In genomic region chr7:25628323-25628620, GRCm38 (mm10) we compare ENCODE assay signal across 13 mouse cellular contexts. TPM values are rescaled to one million over a fixed set of nuclear protein-coding genes. Genes with fewer than 3 reads are reported as not detected.
DNase-seq lines count a peak whose midpoint lies in the region; ATAC-seq and TF ChIP-seq lines count a peak whose summit lies in the region.
"Had no signal": no experiment of that assay in that cellular context is flagged by ENCODE, and none has a peak within 500 bp of the region (broad histone marks: within the 10 kb centered on the region; RNA-seq: fewer than 3 reads in every experiment).

No protein-coding gene starts in this region.

- no peak overlapping the region for H3K27ac ChIP-seq in heart, embryonic 12.5 days (ENCODE audit: poor library complexity, severe bottlenecking)
- H3K27ac ChIP-seq in embryonic facial prominence, embryonic 14.5 days (replicated peaks; ENCODE audit: low read depth, low read length) = no peak overlapping the region
- H3K27ac ChIP-seq in limb, embryonic 12.5 days = no peak overlapping the region
- H3K27ac ChIP-seq: midbrain, embryonic 13.5 days had no signal

- no peak for ATAC-seq in heart, embryonic 12.5 days (ENCODE audit: insufficient number of reproducible peaks, low FRiP score)
- ATAC-seq in embryonic facial prominence, embryonic 14.5 days (ENCODE audit: low read depth) = no peak
- no peak for ATAC-seq in limb, embryonic 12.5 days (ENCODE audit: insufficient number of reproducible peaks, insufficient read depth, low FRiP score, low TSS enrichment, low read depth)
- ATAC-seq: midbrain, embryonic 13.5 days had no signal

- peak overlapping the region; percentile 28 for H3ac ChIP-seq in C2C12 (ENCODE audit: control insufficient read depth, insufficient read length, low read depth)

- no peaks in the 10 kb centered on the region for H3K27me3 ChIP-seq in heart, embryonic 12.5 days (replicated peaks)
- H3K27me3 ChIP-seq in C2C12 (ENCODE audit: control insufficient read depth, insufficient read depth, insufficient read length) = no peaks in the 10 kb centered on the region
- H3K27me3 ChIP-seq in embryonic facial prominence, embryonic 14.5 days (replicated peaks; ENCODE audit: control insufficient read depth, insufficient read depth, low read length) = no peaks in the 10 kb centered on the region
- peaks cover 26% of the 10 kb centered on the region for H3K27me3 ChIP-seq in limb, embryonic 12.5 days

- H3K4me3 ChIP-seq in heart, embryonic 12.5 days = peak overlapping the region; percentile 47
- no peak overlapping the region for H3K4me3 ChIP-seq in C2C12 (ENCODE audit: insufficient read depth, poor library complexity, severe bottlenecking)
- H3K4me3 ChIP-seq in embryonic facial prominence, embryonic 14.5 days (ENCODE audit: low read depth, low read length) = peak overlapping the region; percentile 41; the same call in 1 of the 2 replicates
- no peak overlapping the region; the same call in 1 of the 2 replicates for H3K4me3 ChIP-seq in limb, embryonic 12.5 days (replicated peaks)

- peaks cover 50% of the 10 kb centered on the region for H3K4me1 ChIP-seq in heart, embryonic 12.5 days (replicated peaks)
- H3K4me1 ChIP-seq in embryonic facial prominence, embryonic 14.5 days (ENCODE audit: control insufficient read depth, insufficient read depth, low read length) = peaks cover 3% of the 10 kb centered on the region; the same call in 1 of the 2 replicates
- H3K4me1 ChIP-seq in limb, embryonic 12.5 days (replicated peaks) = peaks cover 19% of the 10 kb centered on the region

- H3K79me2 ChIP-seq in C2C12 (ENCODE audit: control insufficient read depth, insufficient read depth) = no peaks in the 10 kb centered on the region

- peaks cover 63% of the 10 kb centered on the region for H3K36me3 ChIP-seq in heart, embryonic 12.5 days
- H3K36me3 ChIP-seq in C2C12 (ENCODE audit: control insufficient read depth, insufficient read depth) = no peaks in the 10 kb centered on the region
- peaks cover 55% of the 10 kb centered on the region for H3K36me3 ChIP-seq in embryonic facial prominence, embryonic 14.5 days (ENCODE audit: control insufficient read depth, insufficient read depth, low read length)
- H3K36me3 ChIP-seq in limb, embryonic 12.5 days = peaks cover 68% of the 10 kb centered on the region

- no peak for TF ChIP-seq CTCF in C2C12 (IDR thresholded peaks at IDR 0.05; ENCODE audit: control insufficient read depth, insufficient read depth, insufficient read length)

- 33% methylated on average over 8 of the region's 8 CpGs for WGBS in heart, embryonic 12.5 days
- 55% methylated on average over 8 of the region's 8 CpGs for WGBS in embryonic facial prominence, embryonic 14.5 days
- WGBS in limb, embryonic 12.5 days = 62% methylated on average over 8 of the region's 8 CpGs

- H3K9ac ChIP-seq in heart, embryonic 12.5 days = peak overlapping the region; percentile 68
- peak overlapping the region; percentile 59; the same call in 1 of the 2 replicates for H3K9ac ChIP-seq in embryonic facial prominence, embryonic 14.5 days (ENCODE audit: low read depth, low read length)
- H3K9ac ChIP-seq in limb, embryonic 12.5 days (replicated peaks) = no peak overlapping the region; the same call in 1 of the 2 replicates

- H3K79me3 ChIP-seq in C2C12 (ENCODE audit: low read depth) = no peaks in the 10 kb centered on the region

- H3K4me2 ChIP-seq in heart, embryonic 12.5 days = peak overlapping the region; percentile 84
- H3K4me2 ChIP-seq in embryonic facial prominence, embryonic 14.5 days (ENCODE audit: low read depth, low read length) = peak overlapping the region; percentile 70
- peak overlapping the region; percentile 63 for H3K4me2 ChIP-seq in limb, embryonic 12.5 days

- DNase-seq in heart, adult 8-10 months (ENCODE audit: low spot score) = no peak
- DNase-seq in embryonic facial prominence, embryonic 14.5 days (ENCODE audit: low spot score) = no peak
- no peak for DNase-seq in embryo, embryonic 9.5 days (ENCODE audit: extremely low spot score)
- DNase-seq in adipocyte (ENCODE audit: low spot score) = no peak
- DNase-seq in thymus, postnatal 10 days (ENCODE audit: low spot score in 2 of 2) = no peak
- DNase-seq: adrenal gland, postnatal 10 days had no signal

- no peaks in the 10 kb centered on the region for H3K9me3 ChIP-seq in heart, embryonic 12.5 days (replicated peaks)
- no peaks in the 10 kb centered on the region for H3K9me3 ChIP-seq in embryonic facial prominence, embryonic 14.5 days (ENCODE audit: control insufficient read depth, low read length)
- H3K9me3 ChIP-seq in limb, embryonic 12.5 days = no peaks in the 10 kb centered on the region
- H3K9me3 ChIP-seq: midbrain, embryonic 13.5 days had no signal

TF ChIP-seq in C2C12, 6 proteins besides CTCF, POLR2A, EP300 and RAD21:
- TF ChIP-seq MYOD1 (IDR thresholded peaks at IDR 0.05; ENCODE audit: control insufficient read depth, insufficient read length, low read depth) = no peak
- no peak for TF ChIP-seq MYOG (IDR thresholded peaks at IDR 0.05; ENCODE audit: control insufficient read depth, extremely low read depth, insufficient read length)
- no peak for TF ChIP-seq CEBPB (IDR thresholded peaks at IDR 0.05; ENCODE audit: low read depth)
- no peak for TF ChIP-seq MAX (IDR thresholded peaks at IDR 0.05)
- no peak for TF ChIP-seq FOSL1 (IDR thresholded peaks at IDR 0.05; ENCODE audit: insufficient read depth, low read length, poor library complexity, severe bottlenecking)
- no peak for TF ChIP-seq USF1 (IDR thresholded peaks at IDR 0.05; ENCODE audit: low read depth)

RNA-seq across cellular contexts. Expression of gene B3gnt8, which starts 1.8 kb away (rescaled TPM):
- polyA plus RNA-seq in heart, embryonic 12.5 days (2016; fragmentation: Nextera tagmentation; extraction: Ambion mirVana) = 6.2 and 7.1 TPM in 2 replicates
- 1 to 10 TPM; 1.9 to 2.5 (median 2.4) TPM for total RNA-seq in heart, adult 8-10 months (2022)
- 0.96 TPM for polyA plus RNA-seq in C2C12 (2012; fragmentation: generic; extraction: Trizol)
- 5.6 and 5.8 TPM in 2 replicates for polyA plus RNA-seq in embryonic facial prominence, embryonic 14.5 days (2014; fragmentation: Nextera tagmentation; extraction: Ambion mirVana)
- polyA plus RNA-seq in limb, embryonic 12.5 days (2016; fragmentation: Nextera tagmentation; extraction: Ambion mirVana) = 2.7 and 2.8 TPM in 2 replicates

RNA-seq across cellular contexts. Expression of gene Dmac2, which starts 9.1 kb away (rescaled TPM):
- polyA plus RNA-seq in heart, embryonic 12.5 days (2016; fragmentation: Nextera tagmentation; extraction: Ambion mirVana) = 55.3 and 56.2 TPM in 2 replicates
- total RNA-seq in heart, adult 8-10 months (2022) = 10 to 100 TPM; 57.8 to 63.3 (median 59.6) TPM
- 12.2 TPM for polyA plus RNA-seq in C2C12 (2012; fragmentation: generic; extraction: Trizol)
- polyA plus RNA-seq in embryonic facial prominence, embryonic 14.5 days (2014; fragmentation: Nextera tagmentation; extraction: Ambion mirVana) = 27.9 and 30.3 TPM in 2 replicates
- polyA plus RNA-seq in limb, embryonic 12.5 days (2016; fragmentation: Nextera tagmentation; extraction: Ambion mirVana) = 34.8 and 37.8 TPM in 2 replicates

RNA-seq across cellular contexts. Expression of gene Erich4, which starts 12.6 kb away (rescaled TPM):
- not detected in 2 replicates for polyA plus RNA-seq in heart, embryonic 12.5 days (2016; fragmentation: Nextera tagmentation; extraction: Ambion mirVana)
- under 1 TPM in 1 of 4 experiments, not detected in 3; 0.32 TPM for total RNA-seq in heart, adult 8-10 months (2022)
- polyA plus RNA-seq in C2C12 (2012; fragmentation: generic; extraction: Trizol) = not detected
- polyA plus RNA-seq in embryonic facial prominence, embryonic 14.5 days (2014; fragmentation: Nextera tagmentation; extraction: Ambion mirVana) = not detected in 2 replicates
- not detected in 2 replicates for polyA plus RNA-seq in limb, embryonic 12.5 days (2016; fragmentation: Nextera tagmentation; extraction: Ambion mirVana)
- total RNA-seq: adrenal gland, postnatal 10 days; gastrocnemius, adult 8-10 months; layer of hippocampus, adult 8-10 months had no signal
- polyA plus RNA-seq: cortical plate, adult 2 months; midbrain, embryonic 13.5 days had no signal

RNA-seq across cellular contexts. Expression of gene Bckdha, which starts 30.5 kb away (rescaled TPM):
- 48.1 and 52.9 TPM in 2 replicates for polyA plus RNA-seq in heart, embryonic 12.5 days (2016; fragmentation: Nextera tagmentation; extraction: Ambion mirVana)
- 100 to 1,000 TPM; 302 to 362 (median 329) TPM for total RNA-seq in heart, adult 8-10 months (2022)
- 21.3 TPM for polyA plus RNA-seq in C2C12 (2012; fragmentation: generic; extraction: Trizol)
- polyA plus RNA-seq in embryonic facial prominence, embryonic 14.5 days (2014; fragmentation: Nextera tagmentation; extraction: Ambion mirVana) = 47.0 and 54.4 TPM in 2 replicates
- polyA plus RNA-seq in limb, embryonic 12.5 days (2016; fragmentation: Nextera tagmentation; extraction: Ambion mirVana) = 57.5 and 61.3 TPM in 2 replicates

RNA-seq across cellular contexts. Expression of gene Exosc5, which starts 30.7 kb away (rescaled TPM):
- polyA plus RNA-seq in heart, embryonic 12.5 days (2016; fragmentation: Nextera tagmentation; extraction: Ambion mirVana) = 35.3 and 37.2 TPM in 2 replicates
- 10 to 100 TPM; 17.5 to 20.4 (median 19.3) TPM for total RNA-seq in heart, adult 8-10 months (2022)
- polyA plus RNA-seq in C2C12 (2012; fragmentation: generic; extraction: Trizol) = 53.2 TPM
- polyA plus RNA-seq in embryonic facial prominence, embryonic 14.5 days (2014; fragmentation: Nextera tagmentation; extraction: Ambion mirVana) = 62.3 and 65.1 TPM in 2 replicates
- 74.1 and 74.2 TPM in 2 replicates for polyA plus RNA-seq in limb, embryonic 12.5 days (2016; fragmentation: Nextera tagmentation; extraction: Ambion mirVana)

Comparison
In these comparisons a context has a peak if more than half of its experiments do, and no peak if none do; other contexts are left out.
1. H3K4me3 ChIP-seq: peak in heart, embryonic 12.5 days (single experiment) and embryonic facial prominence, embryonic 14.5 days (single experiment); none in C2C12 (single experiment) and limb, embryonic 12.5 days (single experiment).
2. Peak in every context shown above with its lines, with median percentiles within 50 percentile points of each other: H3K4me2 ChIP-seq.